Mouse (Mus musculus) thymus, adult 2 months (tissue): ENCODE results near the gene Nrip1.

ENCODE experiments used
- CTCF ChIP-seq: fragments of 200-500 bp; IDR thresholded peaks from 2 replicates; pipeline ENCODE4 v1.5.1; 2012; ENCODE audit warnings: mild to moderate bottlenecking, control low read depth, low read length, moderate library complexity, borderline replicate concordance; ENCODE audit not compliant: control insufficient read depth, poor library complexity, insufficient read depth; ENCODE audit errors: extremely low read depth
- POLR2A ChIP-seq: fragments of 200-500 bp; IDR thresholded peaks from 2 replicates; pipeline ENCODE4 v1.6.1; 2012; ENCODE audit warnings: mild to moderate bottlenecking, low read length, control low read depth, moderate library complexity; ENCODE audit not compliant: control insufficient read depth, poor library complexity, insufficient read depth; ENCODE audit errors: extremely low read depth

DNA sequence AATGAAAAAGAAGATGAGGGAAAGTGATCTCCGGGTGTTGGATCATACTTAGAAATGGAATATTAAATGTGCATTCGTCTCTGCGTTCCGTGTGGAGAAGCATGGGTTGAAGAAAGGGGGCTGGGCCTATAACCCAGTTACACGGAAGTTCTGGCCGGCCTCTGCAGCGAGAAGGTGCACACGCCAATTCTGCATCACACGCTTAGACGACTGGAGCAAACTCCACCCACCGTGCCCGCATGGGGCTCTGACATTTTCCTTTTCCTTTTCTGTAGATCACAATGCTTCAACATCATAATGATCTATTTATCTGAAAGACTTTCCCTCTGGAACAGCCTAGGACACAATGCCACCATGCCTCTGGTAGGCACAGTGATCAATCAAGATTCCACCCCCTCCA, 16.5 kb downstream of the Nrip1 start:
- no peak for TF ChIP-seq CTCF
- no peak for TF ChIP-seq POLR2A
